Mouse (Mus musculus) gastrocnemius, adult 18-20 months (tissue): ENCODE data around the gene Tmem232. TPM values are rescaled to one million over a fixed set of nuclear protein-coding genes. Genes with fewer than 3 reads are reported as not detected.
"Not testable (repeated sequence)": the region's sequence is repeated elsewhere in the genome, so short reads cannot be mapped to it uniquely, and the experiment has no call there.

Experiments
- DNase-seq: peaks from one replicate; pipeline ENCODE4 v3.0.0; 2021; ENCODE audit warnings: low spot score
- long read RNA-seq, 2 experiments: library from polyadenylated mRNA; stranded (forward); transcript quantifications; one replicate each; pipeline ENCODE4 v2.0.0; 2021
- total RNA-seq, 2 experiments: library from RNA; stranded (reverse); gene quantifications; 2 replicates each; pipeline ENCODE4 v1.2.3; 2021

Gene Tmem232
- total RNA-seq = 10 to 100 TPM; 18.6 to 19.4 TPM
- long read RNA-seq, experiment 1, partial matches to known transcripts = 0 of 59 reads
- long read RNA-seq, experiment 1, other reads (novel, unspliced or antisense) = 59 of 59 reads
- long read RNA-seq, experiment 2, partial matches to known transcripts = 0 of 58 reads
- long read RNA-seq, experiment 2, other reads (novel, unspliced or antisense) = 58 of 58 reads

DNA sequence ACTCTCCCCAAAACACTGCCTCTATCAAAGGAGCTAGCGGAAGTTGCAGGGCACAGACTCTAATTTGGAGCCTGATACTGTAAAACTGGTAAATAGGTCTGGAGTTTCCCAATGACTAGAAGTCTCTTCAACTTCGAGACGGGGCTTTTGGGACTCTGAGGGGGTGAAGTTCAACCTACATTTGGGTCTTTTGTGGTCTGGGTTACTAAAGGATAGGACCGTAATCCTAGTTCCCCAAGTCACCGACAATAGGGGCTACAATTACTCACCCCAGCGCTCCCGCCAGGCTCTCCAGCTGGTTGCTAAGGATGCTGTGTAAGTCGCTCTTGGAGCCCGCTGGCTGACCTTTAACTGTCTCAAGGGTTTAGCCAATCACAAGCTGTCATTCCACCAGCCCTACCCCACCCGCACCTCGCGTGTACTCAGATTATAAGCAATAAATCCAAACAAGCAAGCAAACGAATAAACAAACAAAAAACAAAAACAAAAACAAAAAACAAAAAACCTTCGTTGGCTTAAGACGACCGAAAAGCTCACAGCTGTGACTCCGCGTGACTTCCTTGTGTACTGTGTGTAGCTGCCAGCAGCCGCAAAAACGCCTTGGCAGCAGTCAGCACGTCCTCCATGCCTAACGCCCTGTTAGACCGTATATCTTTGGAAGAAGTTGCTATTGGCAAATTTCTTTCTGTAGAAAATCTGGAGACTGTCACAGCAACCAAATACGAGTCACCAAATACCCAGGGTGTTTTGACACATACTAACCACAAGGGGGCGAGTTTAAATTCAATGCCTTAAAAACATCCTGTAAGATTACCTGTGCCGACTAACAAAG is at the start of gene Tmem232:
Gene Tmem232, minus strand, starts transcription at position 342 of the 832 bp plus-strand sequence.
- peak; percentile 51 for DNase-seq

DNA sequence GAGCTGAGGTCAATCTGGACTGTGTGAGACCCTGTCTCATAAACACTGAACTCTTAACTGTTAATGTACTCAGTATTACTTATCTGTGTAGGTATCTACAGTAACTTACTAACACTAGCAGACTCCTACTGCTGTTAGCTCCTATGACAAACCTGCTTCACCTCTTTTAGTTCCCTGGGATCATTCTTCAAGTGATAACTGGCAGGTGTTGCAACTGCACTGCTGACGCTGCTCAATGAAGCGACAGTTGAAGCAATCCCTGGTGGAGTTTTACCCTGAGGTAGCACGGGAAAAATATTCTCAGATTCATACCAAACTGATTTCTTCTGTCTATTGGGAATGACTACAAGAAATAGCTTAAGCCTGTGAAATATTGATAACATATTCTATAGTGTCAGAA is 46.3 kb upstream of the Tmem232 start:
- DNase-seq = no peak

DNA sequence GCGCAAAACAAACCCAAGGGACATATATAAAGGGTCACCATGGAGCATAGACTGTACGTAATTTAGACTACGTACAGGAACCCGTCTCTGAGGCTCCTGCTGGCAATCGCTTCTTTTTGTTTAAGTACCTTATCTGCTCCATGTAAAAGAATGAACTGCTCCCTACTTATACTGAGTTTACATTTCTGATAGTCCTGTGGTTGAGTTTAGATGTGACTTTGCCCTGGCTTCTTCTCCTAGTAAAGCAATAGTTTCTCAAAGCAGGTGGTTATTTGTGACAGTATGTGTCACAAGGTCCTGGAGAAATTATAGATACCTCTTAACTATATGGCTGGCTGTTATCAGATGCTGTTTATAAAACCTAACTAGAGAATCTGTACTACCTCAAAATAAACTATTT is 40.9 kb upstream of the Tmem232 start:
- DNase-seq = no peak

DNA sequence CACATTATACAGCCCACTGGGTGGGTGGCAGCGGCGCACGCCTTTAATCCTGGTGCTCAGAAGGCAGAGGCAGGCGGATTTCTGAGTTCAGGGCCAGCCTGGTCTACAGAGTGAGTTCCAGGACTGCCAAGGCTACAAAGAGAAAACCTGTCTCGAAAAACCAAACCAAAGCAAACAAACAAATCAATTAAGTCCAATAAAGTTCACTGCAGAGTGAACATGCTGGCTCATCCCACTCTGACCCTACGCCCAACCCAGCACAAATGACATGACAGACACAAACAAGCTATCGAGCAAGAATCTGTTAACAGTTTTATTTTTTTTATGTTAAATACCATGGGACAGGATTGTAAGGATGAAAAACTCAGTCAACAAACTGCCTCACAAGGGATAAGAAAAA is 39.2 kb upstream of the Tmem232 start:
- no peak for DNase-seq

DNA sequence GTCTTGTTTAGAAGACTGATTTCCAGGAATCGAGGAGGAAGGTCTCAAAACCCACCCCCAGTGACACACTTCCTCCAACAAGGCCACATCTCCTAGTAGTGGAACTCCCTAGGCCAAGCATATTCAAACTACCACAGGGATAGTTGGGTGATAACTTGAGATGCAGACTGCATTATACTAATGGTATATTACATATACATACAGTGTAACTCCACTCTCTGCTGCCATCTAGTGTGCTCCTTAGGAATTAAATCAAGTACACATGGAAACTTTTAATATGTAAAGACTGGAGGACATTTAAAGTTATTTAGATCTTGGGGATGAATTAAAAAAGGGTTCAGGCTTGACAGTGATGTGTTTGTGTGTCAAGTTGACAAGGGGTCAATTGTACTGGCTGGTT is 34.8 kb upstream of the Tmem232 start:
- no peak for DNase-seq

DNA sequence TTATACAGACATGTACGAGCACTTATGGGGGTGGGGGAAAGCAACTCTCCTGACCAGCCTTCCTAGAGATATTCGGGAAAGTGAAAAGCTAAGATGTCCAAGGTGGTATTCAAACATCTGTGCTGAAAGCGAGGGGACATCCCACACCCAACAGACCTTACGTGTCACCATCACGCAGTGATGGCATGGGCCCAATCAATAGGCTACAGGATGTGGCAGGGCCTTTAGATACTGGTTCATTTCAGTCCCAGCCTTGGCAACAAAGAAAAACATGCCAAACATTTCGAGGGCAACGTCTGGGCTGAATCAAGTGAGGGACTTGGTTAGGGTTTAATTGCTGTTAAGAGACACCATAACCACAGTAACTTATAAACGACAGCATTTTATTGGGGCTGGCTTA is 34.3 kb upstream of the Tmem232 start:
- no peak for DNase-seq

DNA sequence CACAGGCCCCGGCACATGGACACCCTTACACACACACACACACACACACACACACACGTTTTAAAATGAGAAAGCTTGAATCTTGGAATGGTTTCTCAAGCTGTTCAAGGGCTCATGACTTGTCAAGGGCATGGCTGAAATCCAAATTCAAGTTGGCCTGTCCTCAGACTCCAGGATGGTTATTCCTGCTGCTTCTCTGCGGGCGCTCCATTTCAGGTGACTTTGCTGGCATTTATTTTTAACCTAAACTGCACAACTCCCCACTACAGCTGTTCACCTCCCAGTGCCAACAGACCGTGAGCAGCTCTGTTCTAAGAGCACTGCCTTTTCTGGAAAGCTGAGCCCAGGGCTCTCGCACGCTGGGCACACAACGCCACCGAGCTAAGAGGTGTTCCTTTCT is 31.3 kb upstream of the Tmem232 start:
- peak; percentile 51 for DNase-seq

DNA sequence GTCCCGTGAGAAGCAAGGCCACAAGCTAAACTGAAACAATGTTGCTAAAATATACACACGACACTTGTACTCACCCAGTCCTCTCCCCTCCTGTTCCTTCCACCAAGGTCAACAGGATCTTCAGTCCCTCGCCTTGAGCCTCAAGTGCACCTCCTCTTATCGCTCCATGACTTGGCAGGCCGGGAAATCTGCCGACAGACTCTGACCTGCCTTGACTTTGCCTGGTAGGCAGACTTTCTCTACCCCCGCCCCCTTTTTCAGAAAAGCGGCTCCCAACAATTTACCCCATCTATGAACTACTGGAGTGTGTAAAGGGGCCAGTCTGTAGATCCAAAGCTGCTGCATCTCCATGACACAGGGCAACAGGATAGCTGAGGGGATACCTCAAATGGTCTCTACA is 30.9 kb upstream of the Tmem232 start:
- DNase-seq = no peak

DNA sequence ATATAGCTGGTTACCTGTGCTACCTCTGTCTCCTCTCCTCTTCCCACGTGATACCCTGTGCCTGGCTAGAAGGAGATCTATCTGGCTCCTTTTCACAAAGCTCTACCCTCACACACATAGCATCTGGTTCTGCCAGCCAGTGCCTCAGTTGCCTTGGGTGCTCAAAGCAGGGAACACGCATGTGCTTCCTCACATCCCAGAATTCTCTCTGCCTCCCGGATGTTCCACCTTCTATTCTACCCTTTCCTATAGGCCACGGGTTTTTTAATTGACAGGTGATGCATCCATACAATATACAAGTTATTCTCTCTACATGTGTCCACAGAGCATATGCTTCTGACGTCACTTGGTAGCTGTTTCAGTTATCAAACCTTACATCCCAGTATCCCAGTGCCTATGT is 23.6 kb upstream of the Tmem232 start:
- no peak for DNase-seq

DNA sequence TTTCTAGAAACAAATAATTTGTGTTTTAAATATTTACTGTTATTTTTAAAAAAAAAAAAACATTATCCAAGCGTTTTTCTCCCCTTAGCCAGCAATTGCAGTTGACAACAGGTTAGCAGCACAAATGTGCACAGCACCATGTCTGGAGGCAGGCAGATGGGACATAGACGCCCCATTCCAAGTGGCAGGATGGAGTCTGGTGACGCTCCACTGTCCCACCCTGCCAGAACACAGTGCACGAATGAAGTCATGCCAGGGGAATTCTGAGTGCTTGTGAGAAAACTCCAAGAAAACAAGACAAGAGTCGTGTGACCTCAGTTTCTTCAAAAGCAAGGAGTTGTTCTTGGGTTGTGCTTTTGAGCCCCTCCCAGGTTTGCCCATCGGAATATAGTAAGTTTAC is 22.8 kb upstream of the Tmem232 start:
- peak; percentile 31 for DNase-seq

DNA sequence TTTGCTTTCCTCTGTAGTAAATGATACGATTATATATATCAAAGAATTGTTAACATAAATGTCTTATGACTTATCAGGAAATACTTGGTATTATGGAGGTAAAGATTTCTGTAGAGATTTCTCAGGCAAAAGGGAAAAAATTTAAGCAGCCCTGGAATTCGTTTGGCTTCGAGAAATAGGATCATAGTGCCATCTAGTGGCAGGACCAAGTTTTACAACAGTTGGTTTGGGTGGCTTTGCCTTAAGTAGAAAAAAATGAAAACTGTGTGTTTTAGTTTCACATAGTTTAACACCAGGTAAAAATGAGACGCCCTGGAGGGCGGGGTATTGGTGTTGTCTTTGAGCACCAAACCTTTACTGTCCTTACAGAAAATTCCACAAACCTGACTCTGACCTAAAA is 22.2 kb upstream of the Tmem232 start:
- peak; percentile 68 for DNase-seq

DNA sequence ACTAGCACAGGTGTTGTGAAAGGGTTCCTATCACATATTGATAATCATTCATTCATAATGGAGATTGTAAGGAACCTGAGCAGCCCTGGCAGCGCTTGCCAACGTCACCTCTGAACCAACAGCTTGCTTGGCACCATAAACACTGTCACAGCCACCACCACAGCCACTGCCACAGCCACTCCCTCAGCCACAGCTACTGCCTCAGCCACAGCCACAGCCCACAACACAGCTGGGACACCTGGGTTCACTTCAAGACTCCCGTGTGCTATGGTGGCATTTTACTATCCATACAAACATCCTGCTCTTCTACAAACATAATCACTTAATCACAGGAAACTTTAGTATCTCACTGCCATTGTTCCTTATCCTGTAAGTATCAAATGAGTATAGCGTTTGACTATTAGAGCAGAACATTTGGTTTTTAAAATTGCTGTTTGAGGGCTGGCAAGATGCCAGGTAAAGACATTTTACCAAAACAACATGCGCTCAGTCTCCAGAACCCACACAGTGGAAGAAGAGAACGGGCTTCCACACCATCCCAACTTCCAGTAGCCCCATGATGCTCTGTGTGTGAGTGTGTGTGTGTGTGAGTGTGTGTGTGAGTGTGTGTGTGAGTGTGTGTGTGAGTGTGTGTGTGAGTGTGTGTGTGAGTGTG is 20.9 kb upstream of the Tmem232 start:
- no peak for DNase-seq

DNA sequence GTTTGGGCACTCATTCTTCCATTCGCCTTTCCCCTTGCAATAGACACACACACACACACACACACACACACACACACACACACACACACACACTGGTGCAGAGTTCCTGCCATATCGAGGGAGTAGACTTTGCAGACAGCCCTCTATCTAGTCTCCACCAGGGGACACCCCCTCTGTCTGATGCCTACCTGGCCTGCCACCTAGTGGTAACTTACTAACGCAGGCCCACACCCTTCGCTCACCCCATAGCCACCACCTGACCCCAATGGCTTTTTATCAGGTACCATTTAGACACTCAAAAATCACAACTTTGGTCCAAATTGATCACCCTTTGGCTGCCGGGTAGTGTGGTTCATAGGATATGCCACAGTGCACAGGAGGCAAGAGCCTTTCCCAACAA is 18.7 kb upstream of the Tmem232 start:
- no peak for DNase-seq

DNA sequence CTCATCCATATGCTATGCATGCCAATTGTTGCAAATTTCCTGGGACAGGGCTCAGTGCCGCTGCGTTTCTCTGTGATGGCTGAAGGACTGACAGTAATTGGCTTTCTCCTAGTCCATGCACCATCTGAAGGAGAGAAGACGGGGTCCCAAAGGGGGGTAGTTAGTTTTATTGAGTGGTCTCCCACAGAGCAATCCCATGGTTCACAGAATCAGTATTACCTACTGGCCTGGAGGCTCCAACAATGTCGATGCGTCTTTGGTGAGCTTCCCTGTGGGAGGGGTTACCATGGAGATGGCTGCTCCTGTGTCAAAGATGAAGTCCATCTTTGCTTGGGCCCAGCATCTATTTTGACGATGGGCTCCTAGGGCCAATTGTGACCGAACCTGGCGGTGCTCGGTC is 18.2 kb upstream of the Tmem232 start:
- DNase-seq = no peak

DNA sequence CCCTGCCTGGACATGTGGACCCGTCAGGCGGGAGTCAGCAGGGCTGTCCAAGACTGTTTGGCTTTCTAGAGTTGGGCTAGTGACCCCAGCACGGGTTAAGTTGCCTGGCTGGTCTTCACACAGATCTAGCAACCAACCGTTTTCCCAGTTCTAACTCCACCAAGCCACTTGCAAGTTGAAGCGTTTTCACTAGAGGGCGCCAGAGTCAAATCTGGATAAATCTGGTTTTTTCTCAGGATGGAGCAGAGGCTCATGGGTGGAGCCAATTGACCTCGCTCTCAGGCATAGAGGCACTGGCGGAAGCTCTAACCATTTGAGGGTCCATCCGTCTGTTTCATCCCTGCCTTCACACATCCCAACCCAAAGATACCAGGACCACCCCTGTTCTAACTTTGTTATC is 17.6 kb upstream of the Tmem232 start:
- DNase-seq = peak; percentile 77

DNA sequence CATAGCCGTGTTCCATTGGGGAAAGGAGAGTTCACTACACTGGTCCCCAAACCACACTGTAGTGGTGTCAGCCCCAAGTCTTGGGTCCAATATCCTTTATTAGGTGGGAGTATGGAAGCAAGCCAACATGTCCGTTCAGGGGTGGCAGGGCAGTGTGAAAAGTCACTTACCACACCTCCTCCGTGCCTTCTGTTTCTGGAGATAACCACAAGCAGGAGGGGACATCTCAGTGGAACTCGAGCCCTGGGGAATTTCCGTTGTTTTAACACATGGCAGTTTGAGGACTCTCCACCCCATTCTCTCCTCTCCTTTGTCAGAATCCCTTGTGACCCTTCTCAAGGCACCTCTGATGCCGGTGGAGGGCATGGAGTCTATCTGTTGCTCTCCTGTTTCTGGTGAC is 16.6 kb upstream of the Tmem232 start:
- DNase-seq = no peak

DNA sequence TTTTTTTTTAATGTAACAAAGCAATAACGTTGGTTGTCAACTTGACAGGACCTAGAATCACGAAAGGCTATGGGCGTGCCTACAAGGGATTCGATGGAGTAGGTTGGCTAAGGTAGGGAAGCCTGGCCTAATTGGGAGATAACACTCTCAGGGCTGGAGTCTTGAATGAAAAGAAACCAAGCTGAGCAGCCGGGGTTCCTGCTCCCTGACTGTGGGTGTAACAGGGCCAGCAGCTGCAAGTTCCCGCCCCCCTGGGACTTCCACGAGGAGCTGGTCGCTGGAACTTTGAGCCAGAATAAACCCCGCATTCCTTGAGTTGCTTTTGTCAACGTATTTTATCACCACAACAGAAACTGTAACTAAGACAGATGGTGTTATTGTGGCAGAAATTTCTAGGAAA is 16.2 kb upstream of the Tmem232 start:
- DNase-seq = no peak

DNA sequence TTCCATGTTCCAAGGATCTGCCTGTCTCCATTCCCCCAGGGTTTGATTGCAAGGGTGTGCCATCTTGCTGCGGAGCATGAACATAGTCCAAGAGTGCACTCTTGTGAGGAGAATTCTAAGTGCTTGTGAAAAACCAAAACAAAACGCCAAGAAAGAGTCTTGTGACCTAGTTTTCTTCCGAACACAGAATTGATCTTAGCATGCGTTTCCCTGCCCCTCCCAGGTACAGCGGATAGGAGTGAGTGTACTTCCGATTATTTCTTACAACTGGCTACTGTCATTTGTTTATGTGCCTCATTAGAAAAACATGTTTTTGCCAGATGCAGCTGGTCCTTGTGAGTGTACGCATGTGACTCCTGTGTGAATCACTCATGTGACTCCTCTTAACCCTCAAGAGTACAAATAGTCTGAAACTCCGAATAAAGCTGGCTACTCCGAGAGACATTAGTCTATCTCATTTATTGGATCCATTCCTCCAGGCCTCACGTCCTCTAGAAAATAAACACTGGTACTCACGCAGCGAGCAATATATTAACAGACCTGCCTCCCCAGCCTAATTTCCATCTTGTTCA is 11.9 kb upstream of the Tmem232 start:
- DNase-seq = no peak

DNA sequence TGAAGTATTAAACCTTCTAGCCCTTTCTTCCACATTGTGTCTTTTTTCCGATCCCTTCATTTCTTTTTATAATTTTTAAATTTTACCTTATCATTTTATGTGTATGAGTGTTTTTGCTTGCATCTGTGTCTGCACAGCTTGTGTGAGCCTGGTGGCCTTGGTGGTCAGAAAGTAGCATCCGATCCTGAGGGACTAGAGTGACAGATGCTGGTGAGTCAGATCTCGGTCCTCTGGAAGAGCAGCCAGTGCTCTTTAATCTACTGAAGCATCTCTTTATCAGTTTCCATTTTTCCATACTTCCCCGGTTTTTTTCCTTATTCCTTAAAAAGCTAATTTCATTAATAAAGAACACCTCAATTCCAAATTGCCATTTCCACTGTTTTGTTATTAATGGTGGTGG is 9.8 kb upstream of the Tmem232 start:
- DNase-seq = no peak

DNA sequence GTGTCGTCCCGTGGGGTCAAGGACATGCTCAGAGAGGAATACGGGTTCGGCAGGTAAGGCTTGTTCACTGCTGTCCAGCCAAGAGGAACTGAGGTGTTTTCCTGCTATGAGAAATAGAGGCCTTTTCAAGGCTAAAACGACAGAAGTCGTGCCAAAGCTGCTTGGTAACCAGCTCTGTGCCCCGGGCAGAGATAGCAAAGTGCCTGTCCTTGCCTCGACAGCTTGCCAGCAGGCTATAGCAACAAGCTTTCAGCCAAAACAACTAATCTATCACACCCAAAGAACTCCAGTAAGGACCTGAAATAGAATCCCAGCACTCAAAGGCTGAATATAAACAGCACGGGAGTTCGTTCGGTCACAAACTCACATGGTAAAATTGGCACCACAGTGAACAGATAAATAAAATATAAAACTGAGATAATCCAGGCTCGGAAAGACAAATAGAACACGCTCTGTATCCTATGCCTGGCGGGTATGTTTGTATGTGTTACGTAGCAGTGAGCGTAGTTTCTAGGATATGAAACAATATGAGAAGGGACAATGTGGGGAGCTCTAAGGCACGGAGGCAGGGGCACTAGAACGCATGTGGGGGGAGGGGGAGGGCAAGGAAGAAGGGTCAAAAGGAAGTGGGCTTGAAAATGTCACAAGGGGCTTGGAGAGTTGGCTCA is 8.2 kb upstream of the Tmem232 start:
- no peak for DNase-seq

DNA sequence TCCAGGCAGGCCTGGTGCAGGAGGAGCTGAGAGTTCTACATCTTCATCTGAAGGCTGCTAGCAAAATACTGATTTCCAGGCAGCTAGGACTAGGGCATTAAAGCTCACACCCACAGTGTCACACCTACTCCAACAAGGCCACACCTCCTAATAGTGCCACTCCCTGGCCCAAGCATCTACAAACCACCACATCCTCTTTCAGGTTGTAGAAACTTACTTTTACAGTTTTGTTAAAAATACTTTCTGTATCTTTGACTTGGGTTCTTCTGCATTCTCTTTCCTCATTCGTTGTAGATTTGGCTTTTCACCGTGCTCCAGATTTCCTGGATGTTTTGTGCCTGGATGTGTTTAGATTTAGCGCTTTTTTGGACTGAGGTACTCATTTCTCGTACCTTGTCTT is 5.6 kb upstream of the Tmem232 start:
- DNase-seq = not testable (repeated sequence)

DNA sequence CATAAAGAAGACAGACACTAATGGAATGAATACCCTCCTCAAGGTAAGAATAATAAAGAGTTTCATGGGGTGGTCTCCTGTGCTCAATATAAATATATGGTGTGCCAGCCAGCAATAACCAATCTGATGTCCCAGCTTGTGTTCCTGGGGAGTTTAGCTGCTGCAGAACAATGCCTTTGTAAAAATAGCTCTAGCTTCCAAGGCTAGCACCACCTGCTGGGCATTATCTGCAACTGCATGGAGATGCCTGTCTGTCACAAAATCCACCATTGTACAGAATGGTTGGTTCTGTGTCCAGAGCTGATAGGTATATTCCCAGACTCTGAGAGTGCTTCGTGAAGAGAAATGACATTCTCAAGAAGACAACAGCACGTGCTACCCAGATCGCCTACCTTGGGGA is 4.4 kb downstream of the Tmem232 start:
- DNase-seq = peak; percentile 34
